Mouse (Mus musculus) heart, embryonic 16.5 days (tissue): ENCODE results near the gene Nexn. TPM values are rescaled to one million over a fixed set of nuclear protein-coding genes. Genes with fewer than 3 reads are reported as not detected.

Experiments used
- ATAC-seq: fragments of 200-750 bp; cut with Nextera tagmentation; replicated peaks from 2 replicates; pipeline ENCODE4 v1.8.0; 2017; ENCODE audit warnings: moderate number of reproducible peaks; ENCODE audit not compliant: insufficient read depth, low FRiP score; ENCODE audit errors: extremely low read depth
- H3K27ac ChIP-seq: fragments of 300-500 bp; sonication (generic); 2 replicates; pipeline ENCODE4 v1.5.1; 2014; ENCODE audit warnings: mild to moderate bottlenecking, low read length, control low read depth, moderate library complexity
- H3K27me3 ChIP-seq: fragments of 300-500 bp; sonication (generic); 2 replicates; pipeline ENCODE4 v1.6.1; 2014; ENCODE audit warnings: low read length, mixed read lengths; ENCODE audit not compliant: control insufficient read depth, insufficient read depth
- H3K36me3 ChIP-seq: fragments of 300-500 bp; sonication (generic); 2 replicates; pipeline ENCODE4 v1.6.1; 2014; ENCODE audit not compliant: control insufficient read depth, insufficient read depth
- H3K4me1 ChIP-seq: fragments of 300-500 bp; sonication (generic); 2 replicates; pipeline ENCODE4 v1.6.1; 2014; ENCODE audit warnings: low read length, mixed read lengths; ENCODE audit not compliant: control insufficient read depth, insufficient read depth
- H3K4me2 ChIP-seq: fragments of 300-500 bp; sonication (generic); 2 replicates; pipeline ENCODE4 v1.6.1; 2014; ENCODE audit warnings: low read depth, mild to moderate bottlenecking, control low read depth, low read length
- H3K4me3 ChIP-seq: fragments of 300-500 bp; sonication (generic); 2 replicates; pipeline ENCODE4 v1.5.1; 2014; ENCODE audit warnings: mild to moderate bottlenecking, control low read depth, low read length
- H3K9ac ChIP-seq: fragments of 300-500 bp; sonication (generic); 2 replicates; pipeline ENCODE4 v1.6.1; 2014; ENCODE audit warnings: low read length, control low read depth
- H3K9me3 ChIP-seq: fragments of 300-500 bp; sonication (generic); replicated peaks from 2 replicates; pipeline ENCODE4 v1.6.1; 2016; ENCODE audit warnings: low read length; ENCODE audit not compliant: control insufficient read depth
- WGBS: fragments of 180-500 bp; shearing (Covaris S2); extraction: QIAGEN DNeasy Blood & Tissue Kit; methylation state at CpG from one replicate; pipeline ENCODE4 v1.1.7; 2014; 5-methylcytosine and 5-hydroxymethylcytosine counted together
- polyA plus RNA-seq: library from polyadenylated mRNA; unstranded; fragments of >200 nt; fragmentation: Nextera tagmentation; extraction: Ambion mirVana; gene quantifications from 2 replicates; pipeline ENCODE4 v1.2.1, GENCODE M21; 2015

Gene Nexn
- polyA plus RNA-seq, 1 experiment from 2014 or later: 231 TPM

GRCm38 (mm10) chr3:152288276-152288675 is 22.1 kb upstream of the Nexn start:
- Histone ChIP-seq H3K9ac (no peak overlapping the region), H3K4me1 (peaks cover 5% of the 10 kb centered on the region; the same call in 1 of the 2 replicates), H3K4me2 (no peak overlapping the region), H3K4me3 (no peak overlapping the region), H3K9me3 (no peaks in the 10 kb centered on the region), H3K27ac (no peak overlapping the region), H3K27me3 (no peaks in the 10 kb centered on the region), H3K36me3 (peaks cover 18% of the 10 kb centered on the region)
- 82% methylated on average over 5 of the region's 5 CpGs for WGBS
- ATAC-seq: no peak

GRCm38 (mm10) chr3:152287810-152288209 is 21.7 kb upstream of the Nexn start:
- Histone ChIP-seq H3K27ac (no peak overlapping the region), H3K36me3 (peaks cover 18% of the 10 kb centered on the region), H3K4me2 (no peak overlapping the region), H3K9ac (no peak overlapping the region), H3K4me1 (peaks cover 2% of the 10 kb centered on the region; the same call in 1 of the 2 replicates), H3K9me3 (no peaks in the 10 kb centered on the region), H3K27me3 (no peaks in the 10 kb centered on the region), H3K4me3 (no peak overlapping the region)
- no peak for ATAC-seq
- WGBS: 79% methylated on average over 9 of the region's 9 CpGs

DNA sequence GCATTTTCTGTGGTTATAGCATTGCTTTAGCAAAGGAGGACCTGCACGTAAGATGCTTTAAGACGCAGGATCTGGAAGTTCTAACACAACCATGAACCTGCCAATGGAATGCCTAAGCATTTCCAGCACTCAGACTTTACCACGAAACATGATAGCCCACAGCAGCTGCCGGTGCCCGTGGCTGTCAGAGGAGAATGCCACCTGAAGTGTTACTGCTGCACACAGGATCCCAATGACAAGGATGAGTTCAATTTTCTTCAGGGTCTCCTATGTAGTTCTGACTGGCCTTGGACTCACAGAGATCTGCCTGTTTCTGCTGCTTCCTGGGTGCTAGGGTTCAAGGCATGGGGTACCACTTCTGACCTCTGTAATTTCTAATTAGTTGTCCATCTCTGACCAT is 18.6 kb upstream of the Nexn start:
- Histone ChIP-seq H3K27me3 (no peaks in the 10 kb centered on the region), H3K9me3 (no peaks in the 10 kb centered on the region), H3K27ac (no peak overlapping the region), H3K4me2 (no peak overlapping the region), H3K4me1 (peaks cover 2% of the 10 kb centered on the region; the same call in 1 of the 2 replicates), H3K9ac (no peak overlapping the region), H3K4me3 (no peak overlapping the region), H3K36me3 (peaks cover 28% of the 10 kb centered on the region)
- WGBS: 89% methylated on average over 5 of the region's 5 CpGs
- ATAC-seq: no peak

- H3K4me2 ChIP-seq: no peak overlapping the region
- no peak overlapping the region for H3K4me3 ChIP-seq
- 97% methylated on average over 1 of the region's 1 CpGs for WGBS
- no peaks in the 10 kb centered on the region for H3K27me3 ChIP-seq
- no peak for ATAC-seq
- no peak overlapping the region for H3K9ac ChIP-seq
- no peaks in the 10 kb centered on the region for H3K9me3 ChIP-seq
- peaks cover 2% of the 10 kb centered on the region; the same call in 1 of the 2 replicates for H3K4me1 ChIP-seq
- H3K36me3 ChIP-seq: peaks cover 28% of the 10 kb centered on the region
- no peak overlapping the region for H3K27ac ChIP-seq
These were observed 18.2 kb upstream of the Nexn start for GRCm38 (mm10) chr3:152284306-152284705.

GRCm38 (mm10) chr3:152282126-152282525 is 16.0 kb upstream of the Nexn start:
- H3K36me3 ChIP-seq: peaks cover 22% of the 10 kb centered on the region
- no peak for ATAC-seq
- H3K27me3 ChIP-seq: no peaks in the 10 kb centered on the region

DNA sequence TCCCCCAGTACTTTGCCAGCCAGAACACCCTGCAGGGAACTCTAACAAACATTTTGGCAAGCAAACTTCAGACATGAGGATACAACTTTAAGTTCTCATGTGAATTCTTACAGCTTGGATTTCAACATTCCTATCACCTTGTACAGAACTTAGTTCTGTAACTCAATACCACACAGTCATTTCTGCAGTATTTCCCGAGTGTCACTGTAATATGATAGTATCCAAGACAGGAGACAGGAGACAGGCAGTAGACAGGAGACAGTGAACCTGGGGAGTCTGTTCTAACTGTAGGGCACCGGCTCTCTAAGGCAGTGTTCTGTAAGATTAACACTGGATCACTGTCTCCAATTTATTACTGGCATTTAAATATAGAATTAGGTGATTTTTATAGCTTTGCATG is 12.3 kb upstream of the Nexn start:
- ATAC-seq: no peak
- no peak overlapping the region for H3K4me2 ChIP-seq
- H3K27me3 ChIP-seq: no peaks in the 10 kb centered on the region
- H3K4me3 ChIP-seq: no peak overlapping the region
- peak overlapping the region; percentile 59 for H3K27ac ChIP-seq
- peaks cover 4% of the 10 kb centered on the region; the same call in 1 of the 2 replicates for H3K4me1 ChIP-seq
- no peaks in the 10 kb centered on the region for H3K9me3 ChIP-seq
- WGBS: 35% methylated on average over 2 of the region's 2 CpGs
- no peak overlapping the region for H3K9ac ChIP-seq
- H3K36me3 ChIP-seq: peaks cover 18% of the 10 kb centered on the region

More at GRCm38 (mm10) chr3:152282126-152282525, 16.0 kb upstream of the Nexn start:
- no peak overlapping the region for H3K9ac ChIP-seq
- H3K4me3 ChIP-seq: no peak overlapping the region
- H3K4me1 ChIP-seq: peaks cover 2% of the 10 kb centered on the region; the same call in 1 of the 2 replicates
- no peak overlapping the region for H3K4me2 ChIP-seq
- WGBS: 37% methylated on average over 3 of the region's 3 CpGs
- no peak overlapping the region for H3K27ac ChIP-seq
- no peaks in the 10 kb centered on the region for H3K9me3 ChIP-seq

GRCm38 (mm10) chr3:152277912-152278311 is 11.8 kb upstream of the Nexn start:
- ATAC-seq: no peak
- H3K4me2 ChIP-seq: no peak overlapping the region
- H3K9ac ChIP-seq: no peak overlapping the region
- H3K27me3 ChIP-seq: no peaks in the 10 kb centered on the region
- peaks cover 4% of the 10 kb centered on the region; the same call in 1 of the 2 replicates for H3K4me1 ChIP-seq
- WGBS: 91% methylated on average over 2 of the region's 2 CpGs
- no peak overlapping the region for H3K4me3 ChIP-seq
- H3K36me3 ChIP-seq: peaks cover 16% of the 10 kb centered on the region
- H3K27ac ChIP-seq: peak overlapping the region; percentile 59
- no peaks in the 10 kb centered on the region for H3K9me3 ChIP-seq

GRCm38 (mm10) chr3:152276935-152277334 is 10.8 kb upstream of the Nexn start:
- no peak overlapping the region for H3K4me2 ChIP-seq
- 93% methylated on average over 3 of the region's 3 CpGs for WGBS
- H3K9me3 ChIP-seq: no peaks in the 10 kb centered on the region
- H3K9ac ChIP-seq: no peak overlapping the region
- no peaks in the 10 kb centered on the region for H3K27me3 ChIP-seq
- ATAC-seq: no peak
- H3K4me1 ChIP-seq: peaks cover 12% of the 10 kb centered on the region
- peaks cover 13% of the 10 kb centered on the region for H3K36me3 ChIP-seq
- no peak overlapping the region for H3K4me3 ChIP-seq
- no peak overlapping the region for H3K27ac ChIP-seq

DNA sequence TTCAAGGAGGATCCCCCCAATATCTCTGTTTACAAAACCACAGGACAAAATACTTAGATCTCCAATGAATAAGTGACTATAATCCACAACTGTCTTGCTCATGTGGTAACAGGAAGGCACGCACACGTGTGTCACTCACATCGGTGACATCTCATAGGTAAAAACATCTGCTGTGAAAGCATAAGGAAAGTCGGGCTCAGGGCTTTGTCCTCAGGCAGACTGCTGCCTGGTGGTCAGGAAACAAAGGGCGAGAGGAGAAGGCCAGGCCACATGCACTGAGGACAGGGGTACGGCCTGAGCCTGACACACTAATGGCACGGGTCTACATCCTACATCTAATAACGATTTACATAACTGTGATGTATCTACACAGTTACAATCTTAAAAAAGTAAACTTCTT is 8.9 kb upstream of the Nexn start:
- no peak overlapping the region for H3K4me3 ChIP-seq
- H3K9ac ChIP-seq: no peak overlapping the region
- H3K27me3 ChIP-seq: no peaks in the 10 kb centered on the region
- peaks cover 12% of the 10 kb centered on the region for H3K4me1 ChIP-seq
- 80% methylated on average over 8 of the region's 8 CpGs for WGBS
- H3K9me3 ChIP-seq: no peaks in the 10 kb centered on the region
- ATAC-seq: no peak
- H3K36me3 ChIP-seq: peaks cover 7% of the 10 kb centered on the region
- H3K27ac ChIP-seq: no peak overlapping the region
- no peak overlapping the region for H3K4me2 ChIP-seq
